Mouse (Mus musculus) NIH3T3 (cell line): ENCODE data around the gene Sh2d2a.
A peak's percentile ranks its signal among the peaks of the same experiment; 100 is the strongest.
"Not testable (repeated sequence)": the region's sequence is repeated elsewhere in the genome, so short reads cannot be mapped to it uniquely, and the experiment has no call there.

Source experiments
- DNase-seq: peaks from one replicate; pipeline ENCODE4 v3.0.0-alpha.2; 2012; ENCODE audit warnings: low read depth

Gene Sh2d2a

DNA sequence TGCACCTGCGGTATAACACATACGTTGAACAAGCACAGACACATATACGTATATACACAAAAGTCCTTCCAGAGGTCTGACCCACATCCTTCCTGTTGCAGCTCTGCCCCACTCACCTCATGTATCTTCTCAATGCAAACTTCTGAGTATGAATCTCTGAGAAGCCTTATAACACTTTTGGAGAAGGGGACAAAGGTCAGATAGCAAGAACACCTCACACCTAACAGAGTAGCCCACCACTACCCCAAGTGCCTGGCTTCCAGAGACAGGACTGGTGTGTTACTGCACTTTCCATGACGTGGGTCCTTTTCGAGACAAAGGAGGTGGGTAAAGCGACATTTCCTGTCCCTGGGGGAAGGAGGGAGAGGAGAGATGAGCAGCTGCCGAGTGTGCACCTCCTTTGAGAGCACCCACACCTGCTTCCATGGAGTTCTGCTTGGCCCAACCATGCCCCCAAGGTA lies at the start of gene Sh2d2a:
Gene Sh2d2a, plus strand, starts transcription at position 106 of the 461 bp plus-strand sequence.
- DNase-seq: no peak

DNA sequence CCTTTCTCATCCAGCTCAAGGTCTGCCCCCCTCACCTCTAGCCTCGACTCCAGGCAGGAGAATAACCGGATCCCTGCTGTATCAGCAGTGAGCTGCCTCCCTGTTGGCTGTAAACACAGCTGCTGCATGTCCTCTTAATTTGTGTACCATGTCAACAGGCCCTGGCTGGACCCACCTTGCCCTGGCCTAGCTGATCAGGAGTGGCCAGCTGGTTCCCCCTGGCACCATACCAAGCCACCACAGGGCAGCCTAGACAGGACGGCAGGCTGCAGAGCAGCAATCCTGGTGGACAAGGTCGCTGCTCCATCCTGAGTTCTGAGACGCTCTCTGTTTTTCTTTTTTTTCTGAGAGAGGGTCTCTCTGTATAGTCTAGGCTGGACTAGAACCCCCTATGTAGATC lies 44.9 kb upstream of the Sh2d2a start:
- no peak for DNase-seq

DNA sequence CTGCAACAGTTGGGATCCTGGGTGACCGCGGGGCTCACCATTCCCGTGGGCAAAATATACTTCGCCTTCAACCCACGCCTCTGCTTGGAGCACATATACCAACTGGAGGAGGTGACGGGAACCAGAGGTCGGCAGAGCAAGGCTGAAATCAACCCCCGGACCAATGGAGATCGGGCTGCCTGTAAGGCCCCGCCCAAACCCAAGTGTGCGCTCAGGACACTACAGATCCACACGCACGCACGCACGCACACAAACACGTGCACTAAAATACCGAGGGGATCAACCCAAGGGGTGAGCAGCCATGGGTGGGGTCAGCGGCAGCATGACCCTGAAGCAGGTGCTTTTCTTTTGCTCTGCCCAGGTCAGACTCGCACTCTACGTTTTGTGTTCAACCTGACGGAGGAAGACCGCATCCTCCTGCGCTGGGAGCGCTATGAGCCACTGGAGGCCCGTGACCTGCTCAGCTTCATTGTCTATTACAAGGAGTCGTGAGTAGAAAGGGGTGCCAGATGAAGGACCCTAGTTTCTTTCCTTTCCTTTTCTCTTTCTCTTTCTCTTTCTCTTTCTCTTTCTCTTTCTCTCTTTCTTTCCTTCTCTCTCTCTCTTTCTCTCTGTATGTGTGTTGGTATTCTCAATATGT lies 42.4 kb upstream of the Sh2d2a start:
- DNase-seq: no peak

DNA sequence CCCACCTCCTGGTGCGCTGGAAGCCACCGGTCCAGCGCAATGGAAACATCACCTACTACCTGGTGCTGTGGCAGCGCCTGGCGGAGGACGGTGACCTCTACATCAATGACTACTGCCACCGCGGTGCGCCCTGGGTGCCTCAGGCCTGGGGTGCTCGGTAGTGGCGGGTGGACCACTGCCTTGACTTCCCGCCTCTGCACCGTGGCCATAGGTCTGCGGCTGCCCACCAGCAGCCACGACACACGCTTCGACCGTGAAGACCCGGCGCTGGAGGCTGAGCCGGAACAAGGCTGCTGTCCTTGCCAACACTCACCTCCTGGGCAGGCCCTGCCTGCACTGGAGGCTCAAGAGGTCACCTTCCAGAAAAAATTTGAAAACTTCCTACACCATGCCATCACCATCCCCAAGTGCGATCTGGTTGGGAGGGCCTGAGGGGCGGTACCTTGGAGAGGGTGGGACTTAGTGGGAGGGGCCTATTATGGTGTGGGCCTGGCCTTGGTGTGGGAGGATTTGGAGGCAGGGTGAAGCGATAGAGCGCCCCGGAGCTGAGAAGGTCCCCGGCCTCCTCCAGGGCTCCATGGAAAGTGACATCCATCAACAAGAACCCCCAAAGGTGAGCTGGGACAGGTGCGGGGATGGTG lies 37.1 kb upstream of the Sh2d2a start:
- no peak for DNase-seq

DNA sequence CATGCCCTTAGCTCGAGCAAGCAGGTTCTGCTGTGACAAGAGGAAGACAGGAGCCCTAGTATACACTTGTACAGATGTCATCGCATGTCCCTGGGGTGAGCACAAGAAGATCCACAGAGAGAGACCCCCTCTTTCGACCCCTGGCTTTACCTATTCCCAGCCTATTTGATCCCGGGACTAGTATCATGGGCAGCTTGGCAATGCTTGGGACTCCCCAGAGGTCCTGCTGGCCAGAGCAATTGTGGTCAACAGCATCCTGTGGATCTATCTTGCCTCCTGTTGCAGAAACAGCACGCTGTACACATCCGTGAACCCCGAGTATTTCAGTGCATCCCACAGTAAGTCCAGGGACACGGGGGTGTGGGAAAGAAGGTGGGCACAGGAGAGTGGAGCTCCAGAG lies 35.3 kb upstream of the Sh2d2a start:
- DNase-seq: no peak

DNA sequence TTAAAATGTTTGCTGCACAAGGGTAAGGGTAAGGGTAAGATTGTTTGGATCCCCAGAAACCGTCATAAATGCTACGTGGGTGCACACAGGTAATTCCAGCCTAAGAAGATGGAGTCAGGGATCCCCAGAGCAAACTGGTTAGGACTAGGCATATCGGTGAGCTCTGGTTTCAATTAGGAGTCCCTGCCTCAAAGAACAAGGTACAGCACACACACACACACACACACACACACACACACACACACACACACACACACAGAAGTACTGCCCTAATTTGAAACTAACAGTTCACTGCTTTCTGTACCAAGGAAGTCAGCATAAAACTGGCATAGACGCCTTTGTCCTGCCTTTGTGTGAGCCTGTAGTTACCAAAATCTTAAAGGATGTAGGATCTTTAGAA lies 34.1 kb upstream of the Sh2d2a start:
- DNase-seq: no peak

DNA sequence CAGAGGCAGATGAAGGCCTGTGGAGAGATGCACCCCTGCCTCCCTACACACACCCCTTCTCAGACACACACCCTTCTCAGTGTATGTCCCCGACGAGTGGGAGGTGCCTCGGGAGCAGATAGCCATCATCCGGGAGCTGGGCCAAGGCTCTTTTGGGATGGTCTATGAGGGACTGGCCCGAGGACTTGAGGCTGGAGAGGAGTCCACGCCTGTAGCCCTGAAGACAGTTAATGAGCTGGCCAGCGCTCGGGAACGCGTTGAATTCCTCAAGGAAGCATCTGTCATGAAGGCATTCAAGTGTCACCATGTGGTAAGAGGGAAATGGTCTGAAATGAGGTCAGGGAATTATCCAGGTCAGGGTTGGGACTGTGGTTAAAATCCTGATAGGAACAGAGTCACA lies 33.7 kb upstream of the Sh2d2a start:
- DNase-seq: no peak

DNA sequence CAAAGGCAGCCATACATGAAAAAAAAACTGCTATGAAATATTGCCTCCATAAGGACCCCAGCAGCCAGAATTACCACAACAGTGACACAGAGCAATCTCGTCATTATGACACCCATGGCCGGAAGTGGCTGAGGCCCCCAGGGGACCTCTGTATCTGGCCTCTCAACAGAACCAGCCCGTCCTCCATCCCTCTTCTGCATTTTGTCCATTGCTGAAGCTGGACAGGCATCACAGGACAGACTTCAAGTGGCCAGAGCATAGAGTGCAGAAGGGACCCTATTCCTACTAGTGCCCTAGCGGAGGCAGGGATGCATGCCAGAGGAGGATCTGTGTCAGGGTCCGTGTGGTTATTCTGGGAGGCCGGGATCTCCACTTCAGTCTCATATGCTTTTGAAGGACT lies 30.4 kb upstream of the Sh2d2a start:
- no peak for DNase-seq

DNA sequence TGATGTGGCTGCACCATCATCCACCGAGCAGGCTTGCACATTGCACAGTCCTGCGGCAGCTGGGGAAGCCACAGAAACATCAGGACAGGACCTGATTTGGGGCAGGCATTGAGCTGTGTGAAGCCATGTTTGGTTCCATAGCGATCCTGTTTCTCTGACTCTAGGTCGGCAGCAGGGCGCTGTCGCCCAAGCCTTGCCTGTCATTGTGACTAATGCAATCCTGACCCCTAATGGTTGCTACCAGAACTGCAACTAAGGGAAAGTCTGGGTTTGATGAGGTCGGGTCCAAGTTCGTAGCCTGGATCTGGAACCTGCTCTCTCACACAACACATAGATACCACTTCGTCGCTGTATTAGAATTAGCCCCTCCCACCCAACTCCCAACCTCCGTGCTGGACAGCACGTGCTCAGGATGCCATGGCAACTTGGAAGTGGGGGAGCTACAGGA lies 29.9 kb upstream of the Sh2d2a start:
- DNase-seq: peak; percentile 88

DNA sequence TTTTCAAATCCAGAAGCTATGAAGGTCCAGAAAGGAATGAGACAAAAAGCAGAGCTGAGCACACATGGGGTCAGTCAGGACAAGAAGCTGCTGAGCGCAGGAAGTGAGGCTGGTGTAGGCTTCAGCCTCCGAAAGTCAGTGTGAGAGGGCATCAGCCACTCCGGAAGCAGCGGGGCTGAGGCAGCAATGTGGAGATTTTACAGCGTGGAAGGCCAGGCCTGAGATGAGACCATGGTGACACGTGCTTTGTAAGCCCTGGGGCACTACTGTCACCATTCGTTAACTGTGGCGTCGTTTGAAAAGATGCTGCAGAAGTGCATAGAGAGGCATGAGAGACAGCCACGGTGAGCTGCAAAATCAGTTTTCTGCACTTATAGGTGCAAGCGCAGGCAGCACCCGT lies 28.3 kb upstream of the Sh2d2a start:
- DNase-seq: no peak

DNA sequence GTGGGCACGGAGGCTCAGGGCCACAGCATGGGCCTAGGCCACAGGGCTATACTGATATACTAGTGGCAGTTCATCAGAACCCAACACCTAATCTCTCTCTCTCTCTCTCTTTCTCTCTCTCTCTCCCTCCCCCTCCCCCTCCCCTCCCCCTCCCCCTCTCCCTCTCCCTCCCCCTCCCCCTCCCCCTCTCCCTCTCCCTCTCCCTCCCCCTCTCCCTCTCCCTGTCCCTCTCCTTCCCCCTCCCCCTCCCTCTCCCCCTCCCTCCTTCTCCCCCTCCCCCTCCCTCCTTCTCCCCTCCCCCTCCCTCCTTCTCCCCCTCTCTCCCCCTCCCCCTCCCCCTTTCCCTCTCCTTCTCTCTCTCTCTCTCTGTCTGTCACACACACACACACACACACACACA lies 22.3 kb upstream of the Sh2d2a start, which contains the start of gene Pear1:
Gene Pear1, minus strand, starts transcription at position 101 of the 400 bp plus-strand sequence.
- not testable (repeated sequence) for DNase-seq

DNA sequence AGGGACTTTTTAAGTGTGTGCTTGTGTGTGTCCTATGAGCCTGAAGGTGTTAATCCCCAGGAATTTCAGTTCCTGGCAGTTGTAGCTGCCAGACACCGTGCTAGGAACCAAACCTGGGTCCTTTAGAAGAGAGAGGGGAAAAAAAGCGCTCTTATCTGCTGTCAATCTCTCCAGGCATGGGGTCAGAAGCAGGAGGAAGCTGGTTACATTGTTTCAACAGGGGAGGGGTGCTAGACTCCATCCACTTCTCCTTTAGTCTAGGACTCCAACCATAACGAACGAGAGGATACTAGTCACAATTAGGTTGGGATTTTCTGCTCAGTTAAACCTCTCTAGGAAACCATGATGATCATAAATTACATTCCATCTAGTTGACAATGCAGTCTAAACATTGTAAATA lies 18.1 kb upstream of the Sh2d2a start:
- DNase-seq: no peak

DNA sequence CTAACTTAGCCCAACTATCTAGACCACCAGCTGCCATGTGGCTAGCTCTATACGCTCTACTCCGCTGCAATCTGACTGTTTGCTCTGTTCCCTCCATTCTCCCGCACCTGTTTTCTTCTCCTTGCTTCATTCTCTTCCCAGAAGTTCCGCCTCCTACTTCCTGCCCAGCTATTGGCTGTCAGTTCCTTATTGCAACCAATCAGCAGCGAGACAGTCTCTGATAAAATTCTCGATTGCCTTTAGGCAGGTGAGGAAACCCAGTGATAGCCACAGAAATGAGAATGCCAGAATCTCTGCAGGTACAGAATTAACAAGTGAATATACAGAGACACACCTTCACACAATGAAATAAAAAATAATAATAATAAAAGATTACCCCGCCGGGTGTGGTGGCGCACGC lies 17.5 kb upstream of the Sh2d2a start:
- no peak for DNase-seq

DNA sequence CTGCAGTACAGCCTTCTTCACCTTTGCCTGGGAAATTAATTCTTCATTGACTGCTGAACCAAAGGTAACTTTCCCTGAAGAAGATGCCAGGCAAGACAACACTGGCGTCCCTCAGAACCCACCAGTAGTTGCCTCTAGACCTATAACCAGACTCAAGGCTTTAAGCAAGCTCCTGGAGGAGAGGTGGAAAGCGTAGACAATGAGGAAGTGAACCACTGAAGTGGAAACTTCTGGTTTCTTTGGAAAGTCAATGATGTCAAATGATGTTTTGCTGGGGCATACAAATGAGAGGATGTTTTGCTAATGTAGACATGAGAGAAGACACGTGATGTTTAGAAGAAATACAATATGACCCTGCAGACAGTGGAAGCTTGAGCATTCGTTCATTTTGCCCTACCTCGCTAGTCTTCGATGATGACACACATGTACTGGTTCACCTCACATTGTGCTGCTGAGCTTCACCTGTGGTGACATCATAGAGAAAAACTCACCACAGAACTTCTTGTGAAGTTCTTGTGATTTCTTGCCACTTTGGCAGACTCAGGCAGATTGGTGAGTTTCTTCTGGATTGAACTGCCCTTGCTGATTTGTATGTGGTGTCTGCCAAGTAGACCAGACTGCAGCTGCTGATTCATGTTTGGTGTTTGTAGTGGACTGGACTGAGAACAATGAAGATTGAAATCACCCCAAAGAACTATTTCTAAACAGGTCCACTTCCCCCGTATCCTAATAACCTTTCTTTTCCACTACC lies 14.3 kb upstream of the Sh2d2a start:
- no peak for DNase-seq

DNA sequence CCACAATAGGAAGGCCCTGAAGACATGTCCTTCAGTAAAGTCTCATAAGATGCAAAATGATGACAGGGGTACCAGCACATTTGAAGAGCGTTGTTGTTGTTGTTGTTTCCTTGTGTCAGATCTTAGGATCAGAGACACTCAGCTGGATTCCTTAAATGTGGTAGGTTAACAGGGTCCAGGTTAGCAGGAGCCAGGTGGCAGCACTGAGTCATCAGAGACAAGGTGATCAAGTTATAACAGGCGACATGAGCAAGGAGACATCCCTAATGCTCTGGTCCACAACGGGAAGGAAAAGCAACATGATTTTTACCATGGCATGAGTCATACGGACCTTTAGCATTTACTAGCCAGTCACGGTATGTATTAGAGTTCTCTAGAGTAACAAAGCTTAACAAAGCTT lies 13.1 kb upstream of the Sh2d2a start:
- DNase-seq: no peak

DNA sequence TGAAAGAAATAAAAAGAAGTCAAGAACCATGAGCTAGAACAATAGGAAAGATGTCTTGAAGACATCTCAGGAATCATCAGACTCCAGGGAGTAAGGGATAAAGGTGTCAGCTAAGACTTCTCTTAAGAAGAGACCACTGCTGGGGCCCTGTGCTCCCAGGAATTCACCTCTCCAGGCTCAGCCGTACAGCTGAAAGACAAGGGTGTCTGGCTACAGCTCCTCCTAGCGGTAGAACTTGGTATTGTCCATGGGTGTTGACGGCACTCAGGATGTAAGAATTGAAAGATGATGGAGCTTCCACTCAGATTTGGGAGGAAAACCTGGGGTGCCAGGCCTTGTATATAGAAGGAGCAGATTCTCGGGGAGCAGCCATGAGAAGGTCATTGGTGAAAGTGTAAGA lies 7.9 kb upstream of the Sh2d2a start:
- DNase-seq: peak; percentile 86

DNA sequence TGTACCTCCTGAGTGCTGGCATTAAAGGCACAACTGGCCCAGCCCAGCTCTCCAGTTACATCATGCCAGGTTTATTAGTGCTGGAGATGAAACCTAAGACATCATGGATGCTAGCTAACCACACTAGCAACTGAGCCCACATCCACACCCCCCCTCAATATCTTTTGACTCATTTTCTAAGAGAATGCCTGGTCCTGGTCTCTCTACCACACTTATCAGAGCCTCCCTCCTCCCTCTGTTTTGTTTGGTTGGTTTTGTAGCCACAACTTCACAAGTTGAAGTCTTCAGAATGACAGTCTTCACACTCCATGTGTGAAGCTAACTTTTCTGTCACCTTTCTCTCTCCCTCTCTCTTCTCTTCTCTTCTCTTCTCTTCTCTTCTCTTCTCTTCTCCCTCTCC lies 5.7 kb upstream of the Sh2d2a start:
- no peak for DNase-seq

DNA sequence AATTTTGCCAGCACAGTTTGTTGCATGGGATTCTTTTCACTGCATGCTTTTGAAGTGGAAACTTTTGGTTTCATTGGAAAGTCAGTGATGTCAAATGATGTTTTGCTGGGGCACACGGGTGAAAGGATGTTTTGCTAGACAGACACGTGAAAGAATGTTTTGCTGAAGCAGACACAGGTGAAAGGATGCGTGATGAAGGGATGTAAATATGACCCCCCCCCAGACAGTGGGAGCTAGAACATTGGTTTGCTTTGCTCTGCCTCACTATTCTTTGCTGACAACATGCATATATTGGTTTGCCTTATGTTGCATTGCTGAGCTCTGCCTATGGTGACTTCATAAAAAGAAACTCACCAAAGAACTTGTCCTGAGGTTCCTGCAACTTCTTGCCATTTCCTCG lies 1.6 kb upstream of the Sh2d2a start:
- DNase-seq: no peak

DNA sequence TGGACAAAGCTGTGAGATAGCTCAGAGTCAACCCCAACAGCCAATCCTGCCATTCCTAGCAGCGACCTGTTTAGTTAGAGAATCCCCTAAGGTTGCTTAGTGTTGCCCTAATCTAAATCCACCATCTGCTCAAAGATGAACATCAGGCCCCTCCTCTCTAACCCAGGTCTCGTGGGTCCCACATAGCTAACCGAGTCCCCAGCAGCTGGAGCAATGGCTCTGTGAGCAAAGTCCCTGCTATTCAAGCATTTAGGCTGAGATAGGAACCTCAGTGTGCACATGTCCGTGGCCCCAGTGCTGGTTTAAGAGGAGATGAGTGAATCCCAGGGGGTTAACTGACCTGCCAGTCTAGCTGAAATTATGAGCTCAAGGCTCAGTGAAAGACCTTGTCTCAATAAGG lies 369 bp upstream of the Sh2d2a start:
- DNase-seq: no peak

DNA sequence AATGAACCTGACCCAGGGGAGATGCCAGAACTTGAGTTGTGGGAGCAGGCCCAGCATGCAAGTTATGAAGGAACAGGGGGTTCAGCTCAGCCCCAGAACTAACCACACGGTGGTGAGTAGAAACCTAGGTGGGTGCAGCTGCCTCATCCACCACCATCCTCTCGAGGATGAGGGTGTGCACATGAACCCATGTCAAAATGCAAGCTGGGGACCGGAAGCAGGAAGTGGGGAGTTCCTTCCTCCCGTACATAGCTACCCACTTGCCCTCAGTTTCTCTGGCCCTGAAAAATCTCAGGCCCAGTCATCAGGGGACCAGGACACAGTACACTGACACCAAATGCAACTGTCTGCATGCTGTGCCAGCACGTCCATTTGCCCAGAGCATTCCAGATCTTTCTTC lies 1.1 kb downstream of the Sh2d2a start:
- no peak for DNase-seq

DNA sequence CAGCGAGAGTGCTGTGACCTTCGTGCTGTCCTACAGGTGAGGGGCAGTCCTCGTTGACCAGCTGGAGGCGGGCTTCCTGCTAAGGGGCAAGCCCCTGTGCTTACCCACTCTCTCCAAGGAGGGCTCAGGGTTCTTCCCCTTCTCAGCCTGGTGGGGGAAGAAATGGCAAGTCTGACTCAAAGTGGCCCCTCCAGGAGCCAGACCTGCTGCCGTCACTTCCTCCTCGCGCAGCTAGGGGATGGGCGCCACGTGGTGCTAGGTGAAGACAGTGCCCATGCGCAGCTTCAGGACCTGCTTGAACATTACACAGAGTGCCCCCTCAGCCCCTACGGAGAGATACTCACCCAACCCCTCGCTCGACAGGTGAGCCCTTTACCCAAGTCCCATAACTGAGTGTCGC lies 2.6 kb downstream of the Sh2d2a start:
- no peak for DNase-seq

DNA sequence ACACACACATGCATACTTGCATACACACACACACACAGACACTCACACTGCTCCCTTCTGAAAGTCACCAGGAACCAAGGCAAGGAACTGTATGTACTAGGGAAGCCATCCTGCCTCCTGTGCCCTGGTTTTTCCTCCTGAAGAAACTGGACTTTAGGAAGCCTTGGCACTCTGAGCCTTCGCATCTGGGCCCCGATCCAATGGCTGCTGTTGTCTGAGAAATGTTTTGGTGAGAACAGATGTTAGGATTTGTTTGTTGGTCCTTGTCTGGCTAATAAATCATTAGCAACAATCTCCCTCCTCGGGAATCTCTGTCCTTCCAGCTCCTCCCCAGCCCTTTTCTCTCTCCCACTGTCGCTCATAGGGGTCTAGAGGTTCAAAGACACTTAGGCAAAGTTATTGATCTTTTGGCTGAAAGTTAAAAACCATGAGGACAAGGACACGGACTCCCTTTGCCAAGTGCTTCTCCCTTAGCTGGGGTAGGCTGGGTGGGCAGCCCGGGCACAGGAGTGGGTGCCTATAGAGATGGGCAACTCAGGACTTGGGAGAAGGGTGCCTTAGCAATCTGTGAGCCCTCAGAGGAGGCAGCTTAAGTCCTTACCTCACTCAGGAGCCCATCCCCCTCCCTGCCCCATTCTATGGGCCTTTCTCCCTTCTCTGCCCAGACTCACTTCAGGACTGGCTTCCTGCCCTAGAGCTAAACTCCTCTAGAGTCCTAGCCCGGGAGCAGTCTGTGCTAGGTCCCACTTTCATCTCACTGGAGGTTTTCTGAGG lies 8.4 kb downstream of the Sh2d2a start:
- DNase-seq: peak; percentile 35
